Mouse (Mus musculus): ENCODE results near the gene 4933415A04Rik.
A peak's percentile ranks its signal among the peaks of the same experiment; 100 is the strongest.

The 4933415A04Rik gene

DNA sequence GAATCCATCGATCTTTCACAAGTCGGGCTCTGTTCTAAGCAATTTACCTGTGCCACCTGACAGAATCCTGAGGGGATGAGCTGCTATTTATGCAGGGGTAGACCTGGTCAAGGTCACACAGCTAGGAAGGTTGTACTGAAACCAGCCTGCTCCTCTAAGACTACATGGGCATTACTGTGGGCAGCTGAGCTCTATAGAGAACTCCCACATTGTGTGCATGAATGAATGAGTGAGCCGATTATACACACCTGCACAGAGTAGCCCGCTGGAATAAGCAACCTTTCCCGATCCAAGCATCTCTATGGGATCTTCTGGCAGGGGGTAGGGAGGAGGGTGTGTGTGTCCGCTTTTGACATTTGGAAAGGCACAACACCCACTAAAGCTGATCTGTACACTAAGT, 46.3 kb downstream of the 4933415A04Rik start:
- DNase-seq: no peak

DNA sequence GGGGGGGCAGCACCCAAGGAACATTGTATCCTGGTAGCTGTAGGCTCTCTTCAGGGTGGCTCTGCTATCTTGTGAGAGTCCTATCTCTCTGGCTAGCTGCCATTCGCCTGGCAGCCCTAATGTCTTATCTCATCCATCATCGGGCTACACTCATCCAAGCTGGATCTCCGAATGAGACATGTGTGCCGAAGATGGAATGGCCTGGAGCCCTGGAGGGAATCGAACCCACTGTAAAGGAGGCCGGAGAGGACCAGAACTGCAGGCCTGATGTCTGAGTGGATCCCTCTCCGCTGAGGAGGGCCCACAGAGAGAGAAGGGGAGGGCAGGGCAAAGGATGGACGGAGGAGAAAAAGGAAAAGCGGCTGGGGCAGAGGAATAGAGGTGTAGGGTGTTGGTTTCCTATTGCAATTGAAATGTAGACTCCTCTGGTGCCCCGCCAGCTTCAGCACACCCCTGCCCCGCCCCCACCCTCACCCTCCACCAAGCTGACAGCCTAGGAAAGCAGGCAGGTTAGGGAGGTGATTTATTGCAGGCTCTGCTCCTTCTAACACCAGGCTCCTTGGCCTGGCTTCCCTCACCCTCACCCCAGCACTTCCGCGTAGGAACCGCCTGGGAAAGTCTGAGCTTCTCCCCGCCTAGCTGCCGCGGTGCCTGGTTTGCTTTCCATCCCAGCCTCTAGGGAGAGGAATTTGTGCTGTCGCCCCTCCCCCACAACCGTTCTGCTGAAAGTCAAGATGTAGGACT, 47.0 kb downstream of the 4933415A04Rik start:
- DNase-seq: peak in 1 of 2 experiments; percentile 20

DNA sequence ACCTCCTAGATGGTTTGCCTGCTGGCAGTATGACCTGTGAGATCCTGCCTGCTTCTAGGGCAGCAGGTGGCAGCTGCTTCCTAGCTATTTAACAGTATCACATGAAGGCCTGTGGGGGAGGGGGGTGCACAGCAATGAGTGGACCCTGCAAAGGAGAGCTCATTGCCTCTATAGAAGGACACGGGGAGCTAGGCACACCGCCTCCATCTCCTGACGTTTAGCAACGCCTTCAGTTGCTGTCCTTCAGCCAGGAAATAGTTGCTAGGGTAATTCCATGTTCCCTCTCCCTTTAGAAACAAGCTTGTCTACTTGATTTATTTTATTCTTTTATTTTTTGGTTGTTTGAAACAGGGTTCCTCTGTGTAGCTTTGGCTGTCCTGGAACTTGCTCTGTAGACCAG, 49.9 kb downstream of the 4933415A04Rik start:
- DNase-seq: no peak

DNA sequence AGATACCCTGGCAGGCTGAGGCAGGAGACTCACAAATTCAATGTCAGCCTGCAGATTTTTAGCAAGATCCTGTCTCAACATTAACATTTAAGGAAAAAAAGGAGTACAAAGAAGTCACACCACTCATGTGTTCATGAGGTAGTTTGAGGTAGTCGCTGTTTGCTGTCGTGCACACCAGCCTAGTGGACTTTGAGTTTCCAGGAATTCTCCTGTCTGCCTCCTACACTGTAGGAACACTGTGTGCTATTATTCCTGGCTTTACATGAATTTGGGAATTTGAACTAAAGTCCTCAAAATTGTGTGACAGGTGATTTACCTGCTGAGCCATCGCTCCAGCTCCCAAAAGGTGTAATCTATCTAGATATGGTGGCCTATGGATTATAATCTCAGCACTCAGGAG, 51.6 kb downstream of the 4933415A04Rik start:
- no peak for DNase-seq
